In the genomic region with DNA sequence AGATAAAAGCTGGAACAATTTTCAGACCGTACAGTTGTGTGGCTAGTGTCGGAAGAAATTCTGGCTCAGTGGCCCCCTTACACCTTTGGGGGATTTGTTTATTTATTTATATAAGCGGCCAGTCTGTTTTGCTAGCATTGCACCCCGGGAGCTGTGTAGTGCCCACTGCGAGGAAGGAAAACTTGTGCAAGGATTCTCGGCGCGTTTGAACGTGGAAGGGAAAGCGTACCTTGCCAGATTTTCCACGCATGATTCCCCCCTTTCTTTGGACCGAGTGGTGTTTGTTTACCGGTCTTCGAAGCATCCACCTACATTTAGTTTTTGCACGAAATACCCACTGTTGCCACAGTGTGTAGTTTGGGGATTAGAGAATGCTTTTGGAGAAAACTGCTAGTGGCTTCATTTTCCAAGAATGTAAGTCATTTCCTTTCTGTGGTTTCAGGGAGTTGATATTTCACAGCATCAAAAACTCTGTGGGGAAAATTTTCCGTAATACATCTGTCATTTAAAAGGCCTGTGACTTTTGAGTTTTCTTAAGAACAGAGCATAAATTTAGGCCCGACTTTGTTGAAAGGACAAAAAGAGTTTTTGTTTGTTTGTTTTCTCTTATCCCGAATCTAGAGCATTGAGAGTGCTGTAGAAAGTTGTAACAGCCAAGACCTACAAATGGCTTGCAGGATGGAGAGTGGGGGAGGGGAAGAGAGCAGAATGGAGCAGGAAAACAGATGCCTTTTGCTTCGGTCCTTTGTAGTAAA, we compare ENCODE assay signal across 7 mouse cellular contexts. TPM values are rescaled to one million over a fixed set of nuclear protein-coding genes. Genes with fewer than 3 reads are reported as not detected.
DNase-seq lines count a peak whose midpoint lies in the region; ATAC-seq and TF ChIP-seq lines count a peak whose summit lies in the region.

No protein-coding gene starts in this region.

- peak overlapping the region; percentile 74 for H3K4me3 ChIP-seq in C2C12 (ENCODE audit: insufficient read depth, poor library complexity, severe bottlenecking)
- H3K4me3 ChIP-seq in embryonic facial prominence, embryonic 15.5 days (replicated peaks), result peak overlapping the region; percentile 92

- peaks cover 42% of the 10 kb centered on the region for H3K4me1 ChIP-seq in embryonic facial prominence, embryonic 15.5 days

- H3K4me2 ChIP-seq in embryonic facial prominence, embryonic 15.5 days (replicated peaks), result peak overlapping the region; percentile 67

- H3K79me2 ChIP-seq in C2C12 (ENCODE audit: control insufficient read depth, insufficient read depth), result peaks cover 60% of the 10 kb centered on the region

- no peaks in the 10 kb centered on the region for H3K9me3 ChIP-seq in embryonic facial prominence, embryonic 15.5 days (replicated peaks)

- peak overlapping the region; percentile 93 for H3K9ac ChIP-seq in embryonic facial prominence, embryonic 15.5 days

- no peak for ATAC-seq in embryonic facial prominence, embryonic 15.5 days (ENCODE audit: insufficient number of reproducible peaks, low FRiP score, low TSS enrichment, low read depth)

- DNase-seq in 3134 (ENCODE audit: extremely low read depth, insufficient read length, low spot score), result peak; percentile 46
- peak; percentile 56 for DNase-seq in induced T-regulatory cell, adult 2 months (ENCODE audit: low read depth)
- DNase-seq in lung, postnatal 14 days, result peak; percentile 38
- DNase-seq in thymus, postnatal 14 days, result peak; percentile 62
- DNase-seq in gastrocnemius, adult 18-20 months (ENCODE audit: low spot score), result no peak

- TF ChIP-seq CTCF in C2C12 (IDR thresholded peaks at IDR 0.05; ENCODE audit: control insufficient read depth, insufficient read depth, insufficient read length), result no peak

- peaks cover 6% of the 10 kb centered on the region for H3K36me3 ChIP-seq in C2C12 (ENCODE audit: control insufficient read depth, insufficient read depth)
- H3K36me3 ChIP-seq in embryonic facial prominence, embryonic 15.5 days, result no peaks in the 10 kb centered on the region

- no peaks in the 10 kb centered on the region for H3K27me3 ChIP-seq in C2C12 (ENCODE audit: control insufficient read depth, insufficient read depth, insufficient read length)
- H3K27me3 ChIP-seq in embryonic facial prominence, embryonic 15.5 days, result no peaks in the 10 kb centered on the region

- H3K27ac ChIP-seq in embryonic facial prominence, embryonic 15.5 days (replicated peaks), result peak overlapping the region; percentile 99

- H3ac ChIP-seq in C2C12 (ENCODE audit: control insufficient read depth, insufficient read length, low read depth), result peak overlapping the region; percentile 90

- WGBS in embryonic facial prominence, embryonic 15.5 days, result 1% methylated on average over 19 of the region's 19 CpGs

- H3K79me3 ChIP-seq in C2C12 (ENCODE audit: low read depth), result peaks cover 56% of the 10 kb centered on the region

TF ChIP-seq in C2C12, 6 proteins besides CTCF, POLR2A, EP300 and RAD21:
- TF ChIP-seq MYOG (IDR thresholded peaks at IDR 0.05; ENCODE audit: control insufficient read depth, extremely low read depth, insufficient read length) (no peak), MAX (IDR thresholded peaks at IDR 0.05) (peak; percentile 27), CEBPB (IDR thresholded peaks at IDR 0.05; ENCODE audit: low read depth) (no peak), USF1 (IDR thresholded peaks at IDR 0.05; ENCODE audit: low read depth) (no peak), MYOD1 (IDR thresholded peaks at IDR 0.05; ENCODE audit: control insufficient read depth, insufficient read length, low read depth) (no peak)

RNA-seq across cellular contexts. Expression of gene Frmd6, which starts 1.2 kb away (rescaled TPM):
- 29.2 TPM for polyA plus RNA-seq in C2C12 (2012; fragmentation: generic; extraction: Trizol)
- 60.1 and 61.6 TPM in 2 replicates for polyA plus RNA-seq in embryonic facial prominence, embryonic 15.5 days (2015; fragmentation: Nextera tagmentation; extraction: Ambion mirVana)
- total RNA-seq in gastrocnemius, adult 18-20 months (2021), result 10 to 100 TPM; 10.2 to 18.8 TPM
